Comparison of ENCODE assay signal across 13 mouse cellular contexts in genomic region chr1:75441471-75441996, GRCm38 (mm10). TPM values are rescaled to one million over a fixed set of nuclear protein-coding genes. Genes with fewer than 3 reads are reported as not detected.
"Had no signal": no experiment of that assay in that cellular context is flagged by ENCODE, and none has a peak within 500 bp of the region (broad histone marks: within the 10 kb centered on the region; RNA-seq: fewer than 3 reads in every experiment).

No protein-coding gene starts in this region.

- H3K9ac ChIP-seq: kidney, embryonic 15.5 days; limb, embryonic 15.5 days; liver, embryonic 12.5 days; lung, embryonic 14.5 days; midbrain, embryonic 13.5 days; stomach, embryonic 15.5 days had no signal

- H3K27me3 ChIP-seq: midbrain, embryonic 13.5 days had no signal

- DNase-seq: kidney, adult 2 months; kidney, postnatal 14 days; lung, embryonic 14.5 days; lung, postnatal 10 days; lung, postnatal 4 days; retina, postnatal 1 day; thymus, postnatal 36 days had no signal

- ATAC-seq: liver, embryonic 12.5 days; midbrain, embryonic 13.5 days had no signal

- H3K4me3 ChIP-seq: kidney, embryonic 15.5 days; limb, embryonic 15.5 days; liver, embryonic 12.5 days; midbrain, embryonic 13.5 days; stomach, embryonic 15.5 days had no signal

- H3K27ac ChIP-seq: kidney, embryonic 15.5 days; limb, embryonic 15.5 days; liver, embryonic 12.5 days; stomach, embryonic 15.5 days had no signal

- H3K9me3 ChIP-seq: kidney, embryonic 15.5 days; limb, embryonic 15.5 days; liver, embryonic 12.5 days; midbrain, embryonic 13.5 days; stomach, embryonic 15.5 days had no signal

- H3K4me2 ChIP-seq: kidney, embryonic 15.5 days; limb, embryonic 15.5 days; liver, embryonic 12.5 days; lung, embryonic 14.5 days; midbrain, embryonic 13.5 days; stomach, embryonic 15.5 days had no signal

RNA-seq across cellular contexts. Expression of gene Asic4, which starts 8.7 kb away (rescaled TPM):
- polyA plus RNA-seq: thymus, postnatal 0 days had no signal
